9 mouse cellular contexts compared by ENCODE assay signal in the genomic region with DNA sequence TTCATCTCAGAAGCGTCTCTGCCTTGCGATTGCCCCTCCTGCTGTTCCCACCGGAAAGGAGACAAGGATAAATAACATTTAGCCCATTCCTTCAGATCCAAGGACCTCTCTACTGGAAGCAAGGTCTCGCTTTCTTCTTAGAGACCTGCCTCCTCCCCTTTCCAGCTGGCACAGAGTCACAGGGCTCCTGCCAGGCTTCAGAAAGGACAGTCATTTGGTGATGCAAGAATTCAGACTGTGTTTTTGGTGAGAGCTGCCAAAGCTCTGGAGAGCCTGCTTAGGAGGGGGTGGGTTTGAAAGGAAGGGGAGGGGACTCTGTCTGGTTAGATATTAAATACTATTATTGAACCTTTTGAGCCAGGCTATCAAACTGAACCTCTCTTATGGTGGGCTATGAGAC. TPM values are rescaled to one million over a fixed set of nuclear protein-coding genes. Genes with fewer than 3 reads are reported as not detected.
DNase-seq lines count a peak whose midpoint lies in the region; ATAC-seq lines count a peak whose summit lies in the region.
"Had no signal": no experiment of that assay in that cellular context is flagged by ENCODE, and none has a peak within 500 bp of the region (broad histone marks: within the 10 kb centered on the region; RNA-seq: fewer than 3 reads in every experiment).

No protein-coding gene starts in this region.

- no peaks in the 10 kb centered on the region for H3K36me3 ChIP-seq in liver, embryonic 11.5 days (ENCODE audit: control insufficient read depth, insufficient read depth, low read length)
- H3K36me3 ChIP-seq: liver, embryonic 13.5 days had no signal

- H3K4me2 ChIP-seq in liver, embryonic 11.5 days = no peak overlapping the region
- H3K4me2 ChIP-seq: liver, embryonic 13.5 days had no signal

- H3K4me1 ChIP-seq in liver, embryonic 11.5 days (replicated peaks; ENCODE audit: control insufficient read depth, insufficient read depth, low read length) = no peaks in the 10 kb centered on the region
- H3K4me1 ChIP-seq: liver, embryonic 13.5 days had no signal

- H3K27me3 ChIP-seq in liver, embryonic 11.5 days (replicated peaks; ENCODE audit: control insufficient read depth, insufficient read depth, low read length) = no peaks in the 10 kb centered on the region
- H3K27me3 ChIP-seq: liver, embryonic 13.5 days had no signal

- no peak overlapping the region for H3K9ac ChIP-seq in liver, embryonic 11.5 days (ENCODE audit: low read depth, low read length)
- H3K9ac ChIP-seq: liver, embryonic 13.5 days had no signal

- H3K4me3 ChIP-seq in liver, embryonic 11.5 days (ENCODE audit: low read depth, low read length) = no peak overlapping the region
- H3K4me3 ChIP-seq: liver, embryonic 13.5 days had no signal

- H3K9me3 ChIP-seq in liver, embryonic 11.5 days (ENCODE audit: control insufficient read depth, low read length) = no peaks in the 10 kb centered on the region
- H3K9me3 ChIP-seq: liver, embryonic 13.5 days had no signal

- H3K27ac ChIP-seq in liver, embryonic 11.5 days (ENCODE audit: low read depth, low read length) = no peak overlapping the region
- H3K27ac ChIP-seq: liver, embryonic 13.5 days had no signal

- WGBS in liver, embryonic 11.5 days = 57% methylated on average over 4 of the region's 4 CpGs

- intact Hi-C loops in gastrocnemius, postnatal 36 days (cut with DNase I) = loop anchor here (5.0 kb wide), 1 partner anchor 65 kb away; no protein-coding TSS in a partner anchor

- peak; percentile 45 to 48 for DNase-seq in frontal cortex, postnatal 10 days (ENCODE audit: low spot score in 2 of 2)
- DNase-seq in adrenal gland, postnatal 25 days = peak; percentile 72
- peak; percentile 81 to 87 for DNase-seq in gastrocnemius, postnatal 36 days
- DNase-seq in left cerebral cortex, adult 11 months (ENCODE audit: low spot score) = peak; percentile 13
- DNase-seq in right cerebral cortex, adult 18-20 months = peak; percentile 35
- DNase-seq in liver, embryonic 11.5 days (ENCODE audit: low spot score) = no peak
- DNase-seq: liver, embryonic 13.5 days had no signal

- no peak for ATAC-seq in frontal cortex, adult (ENCODE audit: low TSS enrichment)
- no peak for ATAC-seq in megakaryocyte progenitor cell, adult 5-6 weeks (replicated peaks; ENCODE audit: poor library complexity)
- no peak for ATAC-seq in liver, embryonic 11.5 days (replicated peaks; ENCODE audit: low FRiP score)

RNA-seq across cellular contexts. Expression of a gene that starts 45.1 kb away (rescaled TPM):
- total RNA-seq in adrenal gland, postnatal 25 days (2021) = 2.6 and 3.1 TPM in 2 replicates
- total RNA-seq in gastrocnemius, postnatal 36 days (2021) = 1 to 10 TPM; 1.7 to 2.1 TPM
- total RNA-seq in megakaryocyte progenitor cell, adult 5-6 weeks (2015) = 4.5 and 5.7 TPM in 2 replicates
- total RNA-seq in megakaryocyte progenitor cell, adult 5-6 weeks (2017) = 7.0 and 12.2 TPM in 2 replicates
- polyA plus RNA-seq in liver, embryonic 11.5 days (2014; fragmentation: Nextera tagmentation; extraction: Ambion mirVana) = 6.3 and 7.3 TPM in 2 replicates
